Mouse (Mus musculus) CD4-positive, CD25-positive, alpha-beta regulatory T cell, adult 4 months (primary cell): ENCODE results near the gene Slit3. TPM values are rescaled to one million over a fixed set of nuclear protein-coding genes. Genes with fewer than 3 reads are reported as not detected.

Experiments used
- ATAC-seq: one replicate; pipeline ENCODE4 v1.8.0; 2017
- polyA plus RNA-seq, 2 experiments: library from polyadenylated mRNA; unstranded; fragments of 100-300 nt; shearing (Covaris generic); gene quantifications; one replicate each; pipeline ENCODE4 v1.2.1; 2017

The Slit3 gene
- polyA plus RNA-seq, 2 experiments from 2014 or later, result not detected

- ATAC-seq, result no peak
Measured at GRCm38 (mm10) chr11:35203673-35204072, 82.6 kb downstream of the Slit3 start.

GRCm38 (mm10) chr11:35204084-35204483 lies 83.1 kb downstream of the Slit3 start:
- no peak for ATAC-seq

- no peak for ATAC-seq
Measured at GRCm38 (mm10) chr11:35210728-35211682, 90.0 kb downstream of the Slit3 start.

GRCm38 (mm10) chr11:35224025-35224424 lies 103.0 kb downstream of the Slit3 start:
- no peak for ATAC-seq

GRCm38 (mm10) chr11:35231361-35232090 lies 110.5 kb downstream of the Slit3 start:
- no peak for ATAC-seq

- ATAC-seq, result no peak
Measured at GRCm38 (mm10) chr11:35232321-35232720, 111.3 kb downstream of the Slit3 start.

GRCm38 (mm10) chr11:35241379-35241778 lies 120.4 kb downstream of the Slit3 start:
- ATAC-seq, result no peak

- no peak for ATAC-seq
Measured at GRCm38 (mm10) chr11:35243597-35243996, 122.6 kb downstream of the Slit3 start.

- no peak for ATAC-seq
Measured at GRCm38 (mm10) chr11:35244526-35244925, 123.5 kb downstream of the Slit3 start.

- no peak for ATAC-seq
Measured at GRCm38 (mm10) chr11:35246623-35247022, 125.6 kb downstream of the Slit3 start.

GRCm38 (mm10) chr11:35248088-35248487 lies 127.1 kb downstream of the Slit3 start:
- no peak for ATAC-seq

- ATAC-seq, result no peak
Measured at GRCm38 (mm10) chr11:35250871-35251418, 129.9 kb downstream of the Slit3 start.

- no peak for ATAC-seq
Measured at GRCm38 (mm10) chr11:35251910-35252309, 130.9 kb downstream of the Slit3 start.

- ATAC-seq, result no peak
Measured at GRCm38 (mm10) chr11:35257351-35257750, 136.3 kb downstream of the Slit3 start.

- ATAC-seq, result no peak
Measured at GRCm38 (mm10) chr11:35261562-35262087, 140.6 kb downstream of the Slit3 start.

GRCm38 (mm10) chr11:35262289-35262941 lies 141.4 kb downstream of the Slit3 start:
- ATAC-seq, result no peak

GRCm38 (mm10) chr11:35264749-35265148 lies 143.7 kb downstream of the Slit3 start:
- ATAC-seq, result no peak

- no peak for ATAC-seq
Measured at GRCm38 (mm10) chr11:35270396-35270795, 149.4 kb downstream of the Slit3 start.

GRCm38 (mm10) chr11:35273416-35273815 lies 152.4 kb downstream of the Slit3 start:
- ATAC-seq, result no peak

- no peak for ATAC-seq
Measured at GRCm38 (mm10) chr11:35274036-35274435, 153.0 kb downstream of the Slit3 start.

GRCm38 (mm10) chr11:35275300-35275699 lies 154.3 kb downstream of the Slit3 start:
- ATAC-seq, result no peak

GRCm38 (mm10) chr11:35276001-35276400 lies 155.0 kb downstream of the Slit3 start:
- ATAC-seq, result no peak
